Mouse (Mus musculus) neural tube, embryonic 10.5 days (tissue): ENCODE data around the gene Khdc4.
A peak's percentile ranks its signal among the peaks of the same experiment; 100 is the strongest.
"Not testable (repeated sequence)": the region's sequence is repeated elsewhere in the genome, so short reads cannot be mapped to it uniquely, and the experiment has no call there.

Experiments used
- DNase-seq: peaks from one replicate; pipeline ENCODE4 v3.0.0-alpha.2; 2017; ENCODE audit warnings: low spot score; ENCODE audit errors: extremely low spot score

Gene Khdc4

DNA sequence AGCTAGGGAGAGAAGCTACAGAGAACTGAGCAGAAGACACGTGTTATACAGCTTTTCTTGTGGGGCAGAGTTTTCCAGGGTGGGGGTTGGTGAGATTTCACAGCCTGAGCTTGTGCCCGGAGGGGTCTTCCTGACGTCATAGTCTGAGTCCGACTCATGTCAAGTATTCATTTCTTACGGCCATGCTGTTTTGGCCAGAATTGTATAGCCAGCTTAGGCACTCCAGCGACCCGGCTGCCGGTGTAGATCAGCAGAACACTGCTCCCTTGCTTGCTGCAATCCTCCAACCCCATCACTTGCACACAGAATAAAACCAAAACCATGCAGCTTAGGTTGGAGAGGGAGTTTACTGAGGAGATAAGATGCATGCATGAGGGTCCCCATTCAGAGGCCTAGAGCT is 30.0 kb upstream of the Khdc4 start:
- no peak for DNase-seq

DNA sequence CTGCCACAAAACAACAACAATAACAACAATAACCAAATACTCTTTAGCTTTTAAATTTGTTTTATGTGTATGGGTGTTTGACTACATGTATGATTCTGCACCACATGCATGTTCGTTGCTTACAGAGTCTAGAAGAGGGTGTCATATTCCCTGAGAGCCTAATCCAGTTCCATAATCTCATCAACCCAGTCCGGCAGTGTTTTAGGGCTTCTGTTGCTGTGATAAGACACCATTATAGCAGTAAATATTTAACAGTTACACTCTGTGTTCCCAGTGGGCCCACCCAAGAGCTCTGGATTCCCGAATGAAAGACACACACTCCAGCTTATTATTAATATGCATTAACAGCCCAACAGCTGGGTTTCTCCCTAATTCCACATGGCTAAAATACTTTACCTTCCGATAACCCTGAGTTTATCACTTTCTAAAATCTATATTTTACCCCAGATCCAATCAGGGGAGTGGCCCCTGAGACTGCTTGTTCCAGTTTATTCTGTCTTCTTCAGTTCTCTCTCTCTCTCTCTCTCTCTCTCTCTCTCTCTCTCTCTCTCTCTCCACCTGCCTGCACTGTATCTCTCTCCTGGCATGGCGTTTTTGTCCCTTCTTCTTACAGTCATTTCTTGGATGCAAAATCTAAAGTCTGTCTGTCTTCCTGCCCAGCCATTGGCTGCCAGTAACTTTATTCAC is 27.0 kb upstream of the Khdc4 start:
- DNase-seq: no peak

DNA sequence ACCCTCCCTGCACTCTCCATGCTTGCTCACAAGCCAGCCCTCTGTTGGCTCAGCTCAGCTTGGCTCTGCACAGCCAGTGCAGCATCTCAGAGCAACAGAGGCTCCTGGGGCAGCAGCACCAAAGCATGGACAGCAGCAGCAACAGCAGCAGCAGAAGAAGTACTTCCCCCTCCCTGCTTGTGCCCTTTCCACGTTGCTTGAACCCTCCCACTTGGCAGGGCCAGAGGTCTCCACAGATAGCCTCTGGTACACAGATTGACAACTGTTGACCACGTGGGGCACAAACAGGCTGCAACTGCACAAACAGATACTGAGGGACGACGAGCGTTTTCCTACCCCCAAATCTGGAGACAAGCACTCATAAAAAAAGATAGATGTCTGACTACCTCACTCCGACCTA is 25.8 kb upstream of the Khdc4 start:
- no peak for DNase-seq

DNA sequence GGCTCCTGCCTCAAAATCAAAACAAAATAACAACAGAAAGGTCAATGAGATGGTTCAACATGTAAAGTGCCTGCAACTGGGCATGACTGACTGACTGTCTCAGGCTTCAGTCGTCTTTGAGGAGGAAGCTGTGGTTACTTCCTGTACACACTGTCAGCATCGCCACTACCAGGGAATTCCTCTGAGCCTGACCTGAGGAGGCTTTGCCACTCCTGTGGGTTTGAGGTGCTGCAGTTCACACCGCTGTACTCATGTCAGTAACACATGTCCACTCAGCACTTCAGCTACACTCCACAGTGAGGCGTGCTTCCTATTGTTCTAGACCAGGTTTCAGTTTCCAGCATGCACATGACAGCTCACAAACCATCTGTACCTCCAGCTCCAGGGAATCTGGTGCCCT is 21.5 kb upstream of the Khdc4 start:
- no peak for DNase-seq

DNA sequence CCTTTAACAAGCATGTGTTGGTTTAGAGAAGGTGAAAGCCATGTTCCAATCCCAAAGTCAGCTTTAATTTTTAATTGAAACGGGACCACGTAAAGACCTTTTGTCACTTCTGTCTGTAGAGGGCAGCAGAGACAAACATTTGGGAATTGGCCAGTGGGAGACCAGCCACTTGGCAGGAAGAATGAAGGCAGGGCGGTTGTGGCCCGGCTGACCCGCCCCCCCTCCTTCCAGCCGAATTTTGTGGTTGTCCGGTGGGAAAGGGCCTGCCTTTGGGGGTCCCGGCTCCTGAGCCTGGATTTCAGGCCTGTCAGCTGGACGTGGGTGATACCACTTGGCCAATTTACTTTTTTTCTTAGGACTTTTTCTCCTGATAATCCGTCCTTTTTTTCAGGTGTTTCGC is 8.2 kb upstream of the Khdc4 start:
- DNase-seq: peak; percentile 72

DNA sequence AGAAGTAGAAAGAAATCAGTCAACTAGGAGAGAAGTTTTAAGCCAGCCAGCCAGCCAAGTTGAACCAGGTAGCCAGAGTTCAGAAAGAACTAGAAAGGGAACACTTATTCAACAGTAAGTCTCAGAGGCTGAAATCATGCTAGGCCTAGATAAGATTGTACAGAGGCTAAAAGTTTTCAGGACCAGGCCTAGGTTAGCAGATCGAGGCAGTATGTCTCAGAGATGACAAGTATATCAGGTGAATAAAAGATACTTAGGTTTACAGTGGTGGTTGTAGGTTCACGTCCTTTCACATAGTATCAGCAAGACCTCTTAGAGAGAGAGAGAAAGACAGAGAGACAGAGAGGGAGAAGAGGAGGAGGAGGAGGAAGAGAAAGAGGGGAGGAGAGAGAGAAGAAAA is 1.8 kb upstream of the Khdc4 start:
- DNase-seq: no peak

DNA sequence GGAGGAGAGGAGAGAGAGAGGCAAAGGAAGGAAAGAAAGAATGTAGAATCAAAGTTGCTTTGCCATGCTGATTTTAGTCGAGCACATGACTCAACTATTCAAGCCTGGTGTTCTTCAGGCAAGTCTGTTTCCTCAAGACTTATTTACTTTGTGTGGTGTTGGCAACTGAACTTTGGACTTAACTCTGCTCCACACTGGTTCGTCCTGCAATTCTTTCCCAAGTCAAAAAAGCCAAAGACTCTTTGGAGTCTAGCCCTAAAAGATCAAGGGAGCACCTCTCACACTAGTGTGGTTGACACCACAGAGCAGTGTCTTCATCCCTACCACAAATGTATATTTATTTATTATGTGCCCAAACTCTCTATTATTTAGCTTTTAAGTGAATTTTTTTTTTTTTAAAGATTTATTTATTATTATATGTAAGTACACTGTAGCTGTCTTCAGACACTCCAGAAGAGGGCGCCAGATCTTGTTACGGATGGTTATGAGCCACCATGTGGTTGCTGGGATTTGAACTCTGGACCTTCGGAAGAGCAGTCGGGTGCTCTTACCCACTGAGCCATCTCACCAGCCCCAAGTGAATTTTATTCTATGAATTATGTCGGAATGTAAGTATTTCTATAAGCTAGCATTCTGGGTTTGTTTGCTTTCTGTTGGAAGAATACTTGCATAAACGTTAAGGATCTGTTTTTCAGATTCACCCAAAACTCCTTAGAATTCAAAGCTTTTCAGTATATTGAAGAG is 1.2 kb upstream of the Khdc4 start:
- no peak for DNase-seq

DNA sequence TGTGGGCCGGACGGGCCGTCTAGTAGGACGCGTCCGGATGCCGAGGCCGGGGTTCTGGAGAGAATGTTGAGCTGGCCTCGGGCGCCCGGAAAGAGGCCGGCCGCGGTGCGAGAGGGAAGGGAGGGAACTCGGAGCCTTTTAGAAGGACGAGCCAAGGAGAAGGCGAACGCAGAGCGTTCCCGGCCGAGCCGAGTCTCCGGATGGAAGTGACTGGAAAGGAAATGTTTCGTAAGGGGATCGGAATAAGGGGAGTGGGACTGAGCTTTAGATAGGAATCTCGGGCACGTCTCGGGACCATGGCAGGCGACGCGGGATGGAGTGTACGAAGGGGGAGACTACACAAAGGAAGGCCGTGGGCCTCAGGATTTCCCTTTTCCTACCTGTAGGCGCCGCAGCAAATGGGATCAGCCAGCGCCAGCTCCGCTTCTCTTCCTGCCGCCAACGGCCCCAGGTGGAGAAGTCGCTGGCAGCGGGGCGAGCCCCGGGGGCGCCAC is 402 bp downstream of the Khdc4 start:
- no peak for DNase-seq

DNA sequence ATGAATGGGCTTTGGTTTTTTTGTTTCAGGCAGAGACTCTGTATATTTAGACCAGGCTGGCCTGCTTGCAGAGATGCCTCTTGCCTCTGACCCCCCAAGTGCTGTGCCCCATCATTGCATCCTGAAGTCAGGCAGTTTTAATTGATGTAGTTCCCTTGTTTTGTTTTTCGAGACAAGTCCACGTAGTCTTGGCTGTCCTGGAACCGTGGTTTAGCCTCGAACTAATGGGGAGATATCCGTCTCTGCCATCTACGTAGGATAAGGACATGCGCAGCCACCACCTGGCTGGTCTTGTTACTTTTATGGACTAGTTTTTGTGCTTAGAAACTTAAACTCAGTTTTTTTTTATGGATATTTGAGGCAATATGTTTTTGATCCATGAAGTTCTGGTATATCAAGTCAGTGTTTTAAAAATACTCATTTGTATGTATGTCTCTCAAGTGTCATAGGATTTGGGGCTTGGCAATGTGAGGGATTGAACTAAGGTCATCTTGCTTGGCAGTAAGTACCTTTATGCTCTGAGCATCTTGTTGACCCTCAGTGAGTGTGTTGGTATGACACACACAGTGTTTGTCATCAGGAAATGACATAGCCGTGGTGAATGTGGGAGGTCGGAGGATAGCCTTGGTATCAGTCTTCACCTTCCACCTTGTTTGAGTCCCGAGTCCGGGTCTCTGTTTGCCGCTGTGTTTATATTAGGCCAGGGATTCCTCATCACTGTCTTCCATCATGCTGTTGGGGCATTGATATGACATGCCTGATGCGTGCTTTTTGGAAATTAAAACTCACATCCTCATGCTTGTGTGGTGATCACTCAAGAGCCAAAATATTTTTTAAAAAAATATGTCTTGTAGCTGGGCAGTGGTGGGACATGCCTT is 1.4 kb downstream of the Khdc4 start:
- no peak for DNase-seq

DNA sequence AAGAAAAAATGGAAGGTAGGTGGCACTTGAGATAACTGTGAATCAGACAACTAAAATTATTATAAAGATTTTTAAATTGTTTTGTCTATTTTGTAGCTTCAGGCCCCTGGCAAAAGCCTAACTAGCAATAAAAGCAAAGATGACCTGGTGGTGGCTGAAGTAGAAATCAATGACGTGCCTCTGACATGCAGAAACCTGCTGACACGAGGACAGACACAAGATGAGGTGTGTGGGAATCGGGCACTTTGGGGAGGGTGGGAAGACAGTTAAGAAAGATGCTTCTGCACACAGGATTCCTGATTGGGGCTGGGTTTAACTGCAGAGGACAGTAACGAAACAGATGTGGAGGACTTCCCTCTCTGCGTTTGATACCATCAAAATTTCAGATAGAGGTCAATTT is 3.5 kb downstream of the Khdc4 start:
- DNase-seq: no peak

DNA sequence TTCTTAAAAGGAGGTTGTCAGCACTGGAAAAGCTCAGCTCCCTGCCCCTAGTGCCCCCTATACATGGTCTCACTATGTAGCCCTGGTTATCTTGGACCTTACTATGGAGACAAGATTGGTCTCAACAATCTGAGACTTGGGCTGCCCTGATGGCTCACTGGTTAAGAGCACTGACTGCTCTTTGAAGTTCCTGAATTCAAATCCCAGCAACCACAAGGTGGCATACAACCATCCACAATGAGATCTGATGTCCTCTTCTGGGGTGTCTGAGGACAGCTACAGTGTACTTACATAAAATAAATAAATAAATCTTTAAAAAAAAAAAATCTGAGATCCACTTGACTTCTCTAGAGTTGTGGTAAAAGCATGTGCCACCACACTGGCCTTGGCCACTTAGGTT is 9.9 kb downstream of the Khdc4 start:
- DNase-seq: no peak

DNA sequence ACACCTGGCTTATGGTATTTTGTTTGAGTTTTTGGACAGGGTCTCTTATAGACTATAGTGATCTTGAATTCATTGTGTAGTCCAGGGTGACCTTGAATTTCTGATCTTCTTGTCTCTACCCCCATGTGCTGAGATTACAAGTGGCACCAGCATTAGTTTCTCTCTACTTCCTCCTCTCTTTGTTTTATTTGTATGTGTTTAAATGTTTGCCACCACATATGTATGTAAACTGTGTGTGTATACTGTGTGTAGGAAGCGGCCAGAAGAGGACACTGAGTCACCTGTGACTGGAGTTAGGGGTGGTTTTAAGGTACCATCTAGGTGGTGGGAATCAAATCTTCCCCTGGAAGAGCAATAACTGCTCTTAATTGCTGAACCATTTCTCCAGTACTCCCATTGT is 12.4 kb downstream of the Khdc4 start:
- DNase-seq: no peak

DNA sequence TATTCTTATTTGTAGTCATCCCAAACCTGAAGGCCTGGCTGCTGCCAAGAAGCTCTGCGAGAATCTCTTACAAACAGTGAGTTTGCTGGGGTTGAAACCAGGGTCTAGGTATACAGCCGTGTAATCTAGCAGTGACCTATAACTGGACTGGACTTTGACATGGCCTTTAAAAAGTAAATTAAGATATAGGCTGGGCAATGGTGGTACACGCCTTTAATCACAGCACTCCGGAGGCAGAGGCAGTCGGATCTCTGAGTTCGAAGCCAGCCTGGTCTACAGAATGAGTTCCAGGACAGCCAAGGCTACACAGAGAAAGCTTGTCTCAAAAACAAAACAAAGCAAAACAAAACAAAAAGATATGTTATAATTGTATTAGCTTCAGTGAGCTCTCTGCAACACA is 13.2 kb downstream of the Khdc4 start:
- no peak for DNase-seq

DNA sequence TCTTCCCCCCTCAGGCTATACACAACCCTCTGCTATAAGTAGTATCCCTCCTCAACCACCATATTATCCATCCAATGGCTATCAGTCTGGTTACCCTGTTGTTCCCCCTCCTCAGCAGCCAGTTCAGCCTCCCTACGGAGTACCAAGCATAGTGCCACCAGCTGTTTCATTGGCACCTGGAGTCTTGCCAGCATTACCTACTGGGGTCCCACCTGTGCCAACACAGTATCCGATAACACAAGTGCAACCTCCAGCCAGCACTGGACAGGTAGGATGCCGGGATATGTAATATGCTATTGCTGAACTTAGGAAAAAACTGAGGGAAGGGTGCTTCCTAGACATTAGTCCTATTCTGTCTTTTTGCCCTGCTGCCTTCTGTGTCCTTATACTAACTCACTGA is 14.6 kb downstream of the Khdc4 start:
- DNase-seq: no peak

DNA sequence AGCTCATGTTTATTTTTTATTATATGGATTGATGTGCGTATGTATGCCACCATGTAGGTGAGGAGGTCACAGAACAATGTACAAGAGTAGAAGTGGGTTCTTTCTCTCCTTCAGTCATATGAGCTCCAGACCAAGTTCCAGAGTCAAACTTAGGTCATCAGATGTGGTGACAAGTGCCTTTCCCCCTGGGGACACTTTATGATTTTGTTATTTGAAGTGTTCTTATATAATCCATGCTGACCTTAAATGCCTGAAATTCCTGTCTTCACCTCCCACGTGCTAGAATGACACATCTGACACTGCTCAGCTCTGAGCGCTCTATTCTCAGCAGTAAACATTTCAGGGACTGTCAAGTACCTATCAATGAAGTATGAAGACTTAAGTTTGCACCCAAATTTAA is 15.6 kb downstream of the Khdc4 start:
- DNase-seq: no peak

DNA sequence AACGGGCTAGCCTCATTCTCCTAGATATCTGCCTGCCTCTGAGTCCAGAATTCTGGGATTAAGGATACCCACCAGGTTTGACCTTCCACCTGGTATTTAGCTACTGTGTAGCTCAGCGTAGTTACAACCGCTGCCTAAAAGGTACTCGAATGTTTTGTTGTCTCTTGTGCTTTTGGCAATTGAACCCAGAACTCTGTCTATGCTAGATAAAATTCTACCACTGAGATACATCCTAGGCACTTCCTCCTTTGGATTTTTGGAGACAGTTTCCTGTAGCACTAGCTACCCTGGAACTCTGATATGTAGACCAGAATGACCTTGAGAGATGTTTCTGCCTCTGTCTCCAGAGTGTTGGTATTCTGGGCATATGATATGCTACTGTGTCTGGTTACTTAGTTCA is 28.1 kb downstream of the Khdc4 start:
- DNase-seq: no peak

DNA sequence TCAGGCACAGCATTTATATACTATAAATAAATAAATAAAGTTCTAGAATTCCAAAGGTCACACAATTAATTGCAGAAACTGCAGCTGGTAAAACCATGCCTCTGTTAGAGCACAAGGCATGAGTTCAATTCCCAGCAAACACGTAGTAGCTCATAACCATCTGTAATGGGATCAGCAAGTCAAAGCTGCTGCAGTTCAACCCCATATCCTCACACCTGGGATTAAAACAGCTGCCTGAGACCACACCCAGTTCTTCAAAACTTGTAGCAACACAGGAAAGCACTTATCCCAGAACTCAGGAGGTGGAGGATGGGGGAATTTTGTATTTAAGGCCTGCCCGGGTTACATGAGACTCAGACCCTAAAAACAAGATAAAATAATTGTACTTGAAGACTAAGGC is 29.1 kb downstream of the Khdc4 start:
- DNase-seq: no peak

DNA sequence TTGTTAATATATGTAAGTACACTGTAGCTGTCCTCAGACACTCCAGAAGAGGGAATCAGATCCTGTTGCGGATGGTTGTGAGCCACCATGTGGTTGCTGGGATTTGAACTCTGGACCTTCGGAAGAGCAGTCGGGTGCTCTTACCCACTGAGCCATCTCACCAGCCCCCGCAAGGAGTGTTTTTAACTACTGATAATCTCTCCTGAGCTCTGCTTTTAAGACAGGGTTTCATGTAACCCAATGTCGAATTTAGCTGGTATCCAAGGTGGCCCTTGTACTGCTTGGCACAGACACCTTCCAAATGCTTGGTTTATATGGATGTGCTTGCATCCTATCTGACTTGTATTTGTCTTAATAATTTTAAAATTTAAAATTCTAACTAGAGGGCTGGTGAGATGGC is 30.1 kb downstream of the Khdc4 start:
- DNase-seq: not testable (repeated sequence)

DNA sequence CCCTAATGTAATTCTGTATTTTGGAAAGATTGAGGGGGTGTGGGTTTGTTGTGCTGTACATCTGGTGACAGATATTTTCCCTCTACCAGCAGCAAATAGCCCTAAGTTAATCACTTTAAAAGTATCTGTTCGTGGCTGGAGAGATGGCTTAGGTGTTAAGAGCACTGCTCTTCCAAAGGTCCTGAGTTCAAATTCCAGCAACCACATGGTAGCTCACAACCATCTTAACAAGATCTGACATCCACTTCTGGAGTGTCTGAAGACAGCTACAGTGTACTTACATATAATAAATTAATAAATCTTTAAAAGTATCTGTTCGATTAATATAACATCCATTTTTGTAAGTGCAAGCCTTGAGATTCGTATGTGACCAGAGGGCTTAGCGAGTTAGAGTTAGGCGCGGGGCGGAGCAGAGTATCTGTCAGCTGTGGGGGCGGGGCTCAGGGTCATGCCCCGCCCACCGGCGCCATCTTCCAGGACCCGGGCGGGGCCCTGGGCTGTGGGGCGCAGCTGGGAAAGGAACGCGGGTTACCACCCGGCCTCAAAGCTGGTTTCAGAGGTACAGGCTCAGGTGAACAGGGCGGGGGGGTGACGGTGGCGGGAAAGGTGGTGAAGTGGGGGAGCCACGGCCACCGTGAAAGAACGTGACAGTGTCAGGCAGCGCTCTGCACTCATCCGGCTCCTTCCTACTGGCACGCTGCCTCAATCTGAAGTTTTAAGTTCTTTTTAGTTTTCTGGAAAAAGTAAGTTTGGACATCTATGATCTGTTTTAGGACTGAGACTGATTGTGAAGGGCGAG is 31.0 kb downstream of the Khdc4 start, which contains the start of gene Rit1:
TSS of gene Rit1 (plus strand) at position 440 of the 799 bp plus-strand sequence.
- DNase-seq: peak; percentile 80

DNA sequence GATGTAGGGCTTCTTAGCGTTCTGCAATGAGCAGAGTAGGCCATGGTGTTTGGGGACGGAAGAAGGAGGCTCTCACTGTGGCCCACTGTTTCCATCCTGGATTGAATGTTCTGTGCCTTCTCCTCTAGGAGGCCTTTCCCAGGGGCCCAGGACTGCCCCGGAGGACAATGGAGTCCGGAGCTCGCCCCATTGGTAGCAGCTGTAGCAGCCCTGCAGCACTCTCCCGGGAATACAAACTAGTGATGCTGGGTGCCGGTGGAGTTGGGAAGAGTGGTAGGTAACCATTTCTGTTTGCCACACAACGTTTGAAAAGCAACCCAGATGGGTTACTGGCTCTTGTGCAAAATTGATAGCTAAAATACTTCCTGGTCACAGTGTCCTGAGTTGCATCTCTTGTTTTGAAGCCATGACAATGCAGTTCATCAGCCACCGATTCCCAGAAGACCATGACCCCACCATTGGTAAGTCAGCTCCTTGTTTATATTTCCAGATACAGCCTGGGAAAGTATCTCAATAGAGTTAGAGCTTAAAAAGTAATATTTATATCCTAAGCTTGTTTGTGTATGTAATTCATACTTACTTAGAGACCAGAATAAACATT is 31.7 kb downstream of the Khdc4 start:
- DNase-seq: peak; percentile 43

DNA sequence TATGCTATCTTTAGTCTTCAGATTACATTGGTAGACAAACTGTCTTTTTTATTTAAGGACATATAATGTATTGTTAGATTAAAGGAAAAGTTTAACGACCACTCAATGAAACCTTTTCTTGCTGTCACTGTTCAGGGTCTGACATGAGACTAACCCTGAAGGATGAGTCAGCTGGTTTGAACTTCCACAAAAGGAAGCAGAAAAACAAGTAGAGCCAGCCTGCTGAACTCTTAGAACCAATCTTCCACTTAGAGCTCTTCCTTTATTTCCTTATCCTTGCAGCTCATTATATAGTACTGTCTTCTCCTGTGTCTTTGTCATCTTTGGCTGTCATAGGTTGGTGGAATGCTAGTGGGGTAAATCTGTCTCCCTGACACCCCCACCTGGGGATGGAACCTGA is 32.2 kb downstream of the Khdc4 start:
- DNase-seq: no peak
